Mouse (Mus musculus) MEL (cell line): ENCODE data around the gene Cpa3.

Source experiments
- CHD1 ChIP-seq: IDR thresholded peaks from 2 replicates; pipeline ENCODE4 v1.6.1; 2012; ENCODE audit warnings: low read depth, mild to moderate bottlenecking, inconsistent platforms, low read length, improper control_type of control experiment
- CTCF ChIP-seq, 3 experiments: IDR thresholded peaks in 2 of 3; conservative IDR thresholded peaks in 1 of 3; 2 replicates each; pipeline ENCODE4 v1.5.1; 2011 to 2012; ENCODE audit warnings: low read length in 3 of 3, low read depth in 2 of 3, mild to moderate bottlenecking in 2 of 3, improper control_type of control experiment in 1 of 3, inconsistent platforms in 1 of 3, mixed read lengths in 1 of 3, moderate library complexity in 1 of 3; ENCODE audit not compliant: control insufficient read depth in 1 of 3, insufficient read depth in 1 of 3, poor library complexity in 1 of 3, severe bottlenecking in 1 of 3
- E2F4 ChIP-seq: IDR thresholded peaks from 2 replicates; pipeline ENCODE4 v1.6.1; 2011; ENCODE audit warnings: low read depth, low read length, improper control_type of control experiment, borderline replicate concordance
- EP300 ChIP-seq, 2 experiments: IDR thresholded peaks; 2 replicates each; pipeline ENCODE4 v1.6.1; 2011; ENCODE audit warnings: improper control_type of control experiment in 2 of 2, low read length in 2 of 2, low read depth in 1 of 2, mild to moderate bottlenecking in 1 of 2
- MAZ ChIP-seq: IDR thresholded peaks from 2 replicates; pipeline ENCODE4 v1.6.1; 2012; ENCODE audit warnings: low read depth, mild to moderate bottlenecking, inconsistent platforms, low read length, improper control_type of control experiment
- POLR2A ChIP-seq, 2 experiments: IDR thresholded peaks; 2 replicates each; pipeline ENCODE4 v1.6.1; 2011 to 2012; ENCODE audit warnings: low read length in 2 of 2, mild to moderate bottlenecking in 2 of 2, control low read depth in 1 of 2, improper control_type of control experiment in 1 of 2, low read depth in 1 of 2, moderate library complexity in 1 of 2; ENCODE audit not compliant: control insufficient read depth in 1 of 2, insufficient read depth in 1 of 2, poor library complexity in 1 of 2
- RCOR1 ChIP-seq: IDR thresholded peaks from 2 replicates; pipeline ENCODE4 v1.6.1; 2012; ENCODE audit warnings: low read depth, mild to moderate bottlenecking, inconsistent platforms, low read length, improper control_type of control experiment
- SMC3 ChIP-seq: IDR thresholded peaks from 2 replicates; pipeline ENCODE4 v1.6.1; 2011; ENCODE audit warnings: low read depth, low read length, improper control_type of control experiment
- ZC3H11A ChIP-seq: IDR thresholded peaks from 2 replicates; pipeline ENCODE4 v1.6.1; 2012; ENCODE audit warnings: low read depth, mild to moderate bottlenecking, inconsistent platforms, low read length, improper control_type of control experiment

DNA sequence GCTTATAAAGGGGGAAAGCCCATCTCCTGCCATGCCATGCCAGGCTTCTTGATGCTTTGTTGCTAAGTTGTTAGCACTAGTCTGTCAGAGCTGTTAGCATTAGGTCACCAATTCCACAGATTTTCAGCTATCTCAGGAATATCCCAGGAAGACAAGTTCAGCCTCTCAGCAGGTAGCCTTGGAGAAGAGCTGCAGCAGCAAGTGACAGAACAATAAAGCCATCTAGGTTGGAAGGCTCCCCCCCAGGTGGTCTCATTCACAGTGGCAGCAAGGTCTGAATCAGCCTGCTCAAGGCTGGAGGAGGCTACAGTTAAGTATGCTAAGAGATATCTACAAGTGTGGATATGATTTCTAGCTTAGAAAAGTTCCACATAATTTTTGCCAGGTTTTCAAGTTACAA lies 49.4 kb upstream of the Cpa3 start:
- TF ChIP-seq RCOR1 = no peak
- TF ChIP-seq E2F4 = no peak
- no peak for TF ChIP-seq EP300 (IDR thresholded peaks at IDR 0.05; ENCODE audit: low read depth in 1 of 2, low read length in 2 of 2)
- TF ChIP-seq ZC3H11A = no peak
- no peak for TF ChIP-seq CTCF (IDR thresholded peaks at IDR 0.05 in 2 of 3, conservative IDR thresholded peaks at IDR 0.05 in 1 of 3; ENCODE audit: control insufficient read depth in 1 of 3, insufficient read depth in 1 of 3, low read depth in 2 of 3, low read length in 3 of 3, poor library complexity in 1 of 3, severe bottlenecking in 1 of 3)
- TF ChIP-seq CHD1 = no peak
- TF ChIP-seq MAZ = no peak
- no peak for TF ChIP-seq SMC3
- no peak for TF ChIP-seq POLR2A (IDR thresholded peaks at IDR 0.05; ENCODE audit: control insufficient read depth in 1 of 2, insufficient read depth in 1 of 2, low read depth in 1 of 2, low read length in 2 of 2, poor library complexity in 1 of 2)
